Mouse (Mus musculus): ENCODE data around the gene Krr1.

GRCm38 (mm10) chr10:111924716-111925488, 47.6 kb upstream of the Krr1 start:
- TF ChIP-seq CTCF (IDR thresholded peaks at IDR 0.05; ENCODE audit: borderline replicate concordance, control insufficient read depth, extremely low read depth, insufficient read depth, low read length, poor library complexity) (no peak), POLR2A (IDR thresholded peaks at IDR 0.05; ENCODE audit: control insufficient read depth, extremely low read depth, insufficient read depth, low read length, poor library complexity) (no peak)

Measured in thymus, adult 2 months (tissue).